Mouse (Mus musculus): ENCODE results near the gene L3mbtl4. TPM values are rescaled to one million over a fixed set of nuclear protein-coding genes. Genes with fewer than 3 reads are reported as not detected.

Gene L3mbtl4
- polyA plus RNA-seq, 1 experiment from 2014 or later: 1.1 TPM

GRCm38 (mm10) chr17:68771046-68771750 is 497.6 kb downstream of the L3mbtl4 start:
- Histone ChIP-seq H3K9ac (ENCODE audit: low read depth, low read length) (no peak overlapping the region), H3K27ac (no peak overlapping the region), H3K4me2 (ENCODE audit: low read length) (no peak overlapping the region), H3K9me3 (replicated peaks; ENCODE audit: low read length) (no peaks in the 10 kb centered on the region), H3K36me3 (ENCODE audit: insufficient read depth, low read length) (no peaks in the 10 kb centered on the region), H3K27me3 (ENCODE audit: insufficient read depth, low read length) (no peaks in the 10 kb centered on the region), H3K4me3 (replicated peaks; ENCODE audit: low read depth, low read length) (no peak overlapping the region), H3K4me1 (replicated peaks; ENCODE audit: insufficient read depth, low read length) (no peaks in the 10 kb centered on the region)
- ATAC-seq (replicated peaks; ENCODE audit: low FRiP score, low read depth): no peak
- WGBS: 57% methylated on average over 7 of the region's 7 CpGs
- TF ChIP-seq CTCF (IDR thresholded peaks at IDR 0.05; ENCODE audit: low read depth): no peak
- DNase-seq (ENCODE audit: low spot score): no peak

GRCm38 (mm10) chr17:68793741-68794140 is 520.1 kb downstream of the L3mbtl4 start:
- ATAC-seq (replicated peaks; ENCODE audit: low FRiP score, low read depth) (no peak), DNase-seq (ENCODE audit: low spot score) (no peak)
- Histone ChIP-seq H3K36me3 (ENCODE audit: insufficient read depth, low read length) (no peaks in the 10 kb centered on the region), H3K9me3 (replicated peaks; ENCODE audit: low read length) (no peaks in the 10 kb centered on the region), H3K27ac (no peak overlapping the region), H3K4me3 (replicated peaks; ENCODE audit: low read depth, low read length) (no peak overlapping the region), H3K4me2 (ENCODE audit: low read length) (no peak overlapping the region), H3K9ac (ENCODE audit: low read depth, low read length) (no peak overlapping the region), H3K4me1 (replicated peaks; ENCODE audit: insufficient read depth, low read length) (no peaks in the 10 kb centered on the region), H3K27me3 (ENCODE audit: insufficient read depth, low read length) (no peaks in the 10 kb centered on the region)
- WGBS: 88% methylated on average over 4 of the region's 4 CpGs
- no peak for TF ChIP-seq CTCF (IDR thresholded peaks at IDR 0.05; ENCODE audit: low read depth)

GRCm38 (mm10) chr17:68826323-68826722 is 552.7 kb downstream of the L3mbtl4 start, which contains the start of gene Tmem200c:
TSS of gene Tmem200c (plus strand) at chr17:68826623.
- Histone ChIP-seq H3K9me3 (replicated peaks; ENCODE audit: low read length) (no peaks in the 10 kb centered on the region), H3K4me1 (replicated peaks; ENCODE audit: insufficient read depth, low read length) (no peaks in the 10 kb centered on the region), H3K27me3 (ENCODE audit: insufficient read depth, low read length) (no peaks in the 10 kb centered on the region), H3K4me3 (replicated peaks; ENCODE audit: low read depth, low read length) (no peak within 1 kb of the TSS), H3K4me2 (ENCODE audit: low read length) (no peak within 1 kb of the TSS), H3K27ac (no peak within 1 kb of the TSS), H3K9ac (ENCODE audit: low read depth, low read length) (no peak within 1 kb of the TSS), H3K36me3 (ENCODE audit: insufficient read depth, low read length) (no peaks in the 10 kb centered on the region)
- no peak for TF ChIP-seq CTCF (IDR thresholded peaks at IDR 0.05; ENCODE audit: low read depth)
- DNase-seq (ENCODE audit: low spot score): no peak
- ATAC-seq (replicated peaks; ENCODE audit: low FRiP score, low read depth): no peak
- whole genome bisulfite sequencing: 84% methylated on average over 6 of the region's 6 CpGs
